8 mouse cellular contexts compared by ENCODE assay signal in genomic region chr2:168106701-168107178, GRCm38 (mm10). TPM values are rescaled to one million over a fixed set of nuclear protein-coding genes. Genes with fewer than 3 reads are reported as not detected.
DNase-seq lines count a peak whose midpoint lies in the region; ATAC-seq and TF ChIP-seq lines count a peak whose summit lies in the region.

No protein-coding gene starts in this region.

- peak; percentile 71 for DNase-seq in ovary, adult 18-20 months (ENCODE audit: low spot score)
- DNase-seq in ovary, postnatal 10 days (ENCODE audit: low spot score), result no peak
- DNase-seq in kidney, postnatal 10 days, result peak; percentile 79
- peak; percentile 72 for DNase-seq in lung, postnatal 10 days
- DNase-seq in stomach, postnatal 0 days (ENCODE audit: low spot score), result no peak
- DNase-seq in thymus, postnatal 14 days, result no peak

- no peaks in the 10 kb centered on the region for H3K9me3 ChIP-seq in embryonic facial prominence, embryonic 15.5 days (replicated peaks)
- no peaks in the 10 kb centered on the region for H3K9me3 ChIP-seq in heart, embryonic 13.5 days
- H3K9me3 ChIP-seq in stomach, postnatal 0 days (ENCODE audit: control insufficient read depth, low read length), result no peaks in the 10 kb centered on the region

- peak overlapping the region; percentile 29 for H3K27ac ChIP-seq in embryonic facial prominence, embryonic 15.5 days (replicated peaks)
- peak overlapping the region; percentile 75 for H3K27ac ChIP-seq in heart, embryonic 13.5 days (replicated peaks)
- H3K27ac ChIP-seq in stomach, postnatal 0 days (replicated peaks), result 0 out of 2 replicates have a peak overlapping the region, but pooled peaks have one; percentile 18

- H3K4me1 ChIP-seq in embryonic facial prominence, embryonic 15.5 days, result peaks cover 17% of the 10 kb centered on the region
- peaks cover 18% of the 10 kb centered on the region for H3K4me1 ChIP-seq in heart, embryonic 13.5 days
- no peaks in the 10 kb centered on the region for H3K4me1 ChIP-seq in stomach, postnatal 0 days (replicated peaks; ENCODE audit: control insufficient read depth, insufficient read depth)

- H3K9ac ChIP-seq in embryonic facial prominence, embryonic 15.5 days, result no peak overlapping the region
- peak overlapping the region; percentile 68 for H3K9ac ChIP-seq in heart, embryonic 13.5 days
- no peak overlapping the region; the same call in 1 of the 2 replicates for H3K9ac ChIP-seq in stomach, postnatal 0 days (ENCODE audit: low read length)

- WGBS in embryonic facial prominence, embryonic 15.5 days, result 43% methylated on average over 20 of the region's 20 CpGs
- WGBS in heart, embryonic 13.5 days, result 38% methylated on average over 20 of the region's 20 CpGs
- 38% methylated on average over 20 of the region's 20 CpGs for WGBS in stomach, postnatal 0 days

- no peak for TF ChIP-seq EP300 in stomach, postnatal 0 days (optimal IDR thresholded peaks at IDR 0.05)

- peak overlapping the region; percentile 39 for H3K4me2 ChIP-seq in embryonic facial prominence, embryonic 15.5 days (replicated peaks)
- H3K4me2 ChIP-seq in heart, embryonic 13.5 days, result peak overlapping the region; percentile 65
- H3K4me2 ChIP-seq in stomach, postnatal 0 days (replicated peaks; ENCODE audit: low read depth), result peak overlapping the region; percentile 42

- ATAC-seq in embryonic facial prominence, embryonic 15.5 days (ENCODE audit: insufficient number of reproducible peaks, low FRiP score, low TSS enrichment, low read depth), result peak; percentile 68; the same call in 1 of the 2 replicates
- peak; percentile 47; the same call in 1 of the 2 replicates for ATAC-seq in heart, embryonic 13.5 days (ENCODE audit: extremely low read depth, insufficient number of reproducible peaks, low FRiP score, low TSS enrichment)
- no peak for ATAC-seq in stomach, postnatal 0 days (ENCODE audit: low FRiP score, low TSS enrichment)

- TF ChIP-seq CTCF in stomach, postnatal 0 days (IDR thresholded peaks at IDR 0.05; ENCODE audit: low read depth), result no peak

- no peaks in the 10 kb centered on the region for H3K36me3 ChIP-seq in embryonic facial prominence, embryonic 15.5 days
- H3K36me3 ChIP-seq in heart, embryonic 13.5 days, result no peaks in the 10 kb centered on the region
- no peaks in the 10 kb centered on the region for H3K36me3 ChIP-seq in stomach, postnatal 0 days (ENCODE audit: control insufficient read depth, insufficient read depth, low read length)

- H3K27me3 ChIP-seq in embryonic facial prominence, embryonic 15.5 days, result no peaks in the 10 kb centered on the region
- H3K27me3 ChIP-seq in heart, embryonic 13.5 days (replicated peaks), result no peaks in the 10 kb centered on the region
- H3K27me3 ChIP-seq in stomach, postnatal 0 days (ENCODE audit: control insufficient read depth, insufficient read depth, low read length), result no peaks in the 10 kb centered on the region

- peak overlapping the region; percentile 1; the same call in 1 of the 2 replicates for H3K4me3 ChIP-seq in embryonic facial prominence, embryonic 15.5 days (replicated peaks)
- H3K4me3 ChIP-seq in heart, embryonic 13.5 days, result peak overlapping the region; percentile 28
- no peak overlapping the region for H3K4me3 ChIP-seq in stomach, postnatal 0 days (ENCODE audit: low read depth, low read length)

RNA-seq across cellular contexts. Expression of gene Pard6b, which starts 25.9 kb away (rescaled TPM):
- polyA plus RNA-seq in embryonic facial prominence, embryonic 15.5 days (2015; fragmentation: Nextera tagmentation; extraction: Ambion mirVana), result 3.6 and 4.1 TPM in 2 replicates
- polyA plus RNA-seq in heart, embryonic 13.5 days (2015; fragmentation: Nextera tagmentation; extraction: Ambion mirVana), result 7.3 and 7.8 TPM in 2 replicates
- polyA plus RNA-seq in stomach, postnatal 0 days (2015; fragmentation: Nextera tagmentation; extraction: Ambion mirVana), result 11.8 and 12.3 TPM in 2 replicates

Comparison
In these comparisons a context has a peak if more than half of its experiments do, and no peak if none do; other contexts are left out.
1. DNase-seq: peak in ovary, adult 18-20 months (single experiment), kidney, postnatal 10 days (single experiment) and lung, postnatal 10 days (single experiment); none in ovary, postnatal 10 days (single experiment), stomach, postnatal 0 days (single experiment) and thymus, postnatal 14 days (single experiment).
2. H3K27ac ChIP-seq: peak in every context shown above with its lines; median percentile 75 in heart, embryonic 13.5 days; 29 in embryonic facial prominence, embryonic 15.5 days; 18 in stomach, postnatal 0 days.
3. Peak in every context shown above with its lines, with median percentiles within 50 percentile points of each other: H3K4me2 ChIP-seq.